Mouse (Mus musculus) urinary bladder, postnatal 25 days (tissue): ENCODE results near the gene Ccpg1os.
A peak's percentile ranks its signal among the peaks of the same experiment; 100 is the strongest.

ENCODE experiments used
- DNase-seq: peaks from one replicate; pipeline ENCODE4 v3.0.0; 2022; ENCODE audit warnings: low spot score

Ccpg1os gene

GRCm38 (mm10) chr9:72983066-72983465 is 2.1 kb downstream of the Ccpg1os start:
- DNase-seq: no peak

DNA sequence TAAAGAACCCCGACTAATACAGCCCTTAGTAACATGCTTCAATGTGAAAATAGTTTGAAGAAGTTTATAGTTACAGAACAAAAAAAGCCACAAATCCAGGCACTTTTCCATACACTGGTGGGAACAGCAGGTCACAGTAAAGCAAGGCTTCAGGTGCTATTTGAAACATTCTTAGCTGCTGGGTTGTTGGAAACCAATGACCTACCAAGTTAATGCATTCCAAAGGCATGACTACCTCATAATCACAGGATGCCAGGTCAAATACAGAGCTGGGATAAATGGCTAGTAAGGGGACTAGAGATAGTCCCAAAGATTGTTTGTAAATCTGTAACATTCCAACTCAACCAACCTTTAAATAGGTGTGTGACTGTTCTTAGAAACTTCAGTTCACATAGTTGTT is 9.9 kb downstream of the Ccpg1os start:
- DNase-seq: no peak

- DNase-seq: no peak
Observed at GRCm38 (mm10) chr9:72974734-72975133, 10.4 kb downstream of the Ccpg1os start.

- no peak for DNase-seq
Observed at GRCm38 (mm10) chr9:72972984-72973383, 12.2 kb downstream of the Ccpg1os start.

DNA sequence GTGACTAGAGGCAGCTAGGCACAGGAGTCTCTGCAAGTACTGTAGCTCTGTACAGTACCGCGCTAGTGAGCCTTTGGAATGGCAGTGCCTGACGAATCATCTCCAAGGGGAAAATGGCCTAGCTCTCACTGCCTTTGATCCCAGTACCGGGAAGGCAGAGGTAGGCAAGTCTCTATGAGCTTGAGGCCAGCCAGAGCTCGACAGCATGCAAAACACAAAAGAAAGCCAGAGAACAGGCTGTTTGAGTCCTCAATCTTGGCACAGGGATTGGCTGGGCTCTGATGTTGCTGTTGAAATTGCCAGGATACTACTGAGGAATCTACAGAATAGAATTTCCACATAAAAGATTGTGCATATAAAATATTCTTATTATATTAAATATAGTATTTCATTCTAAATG is 12.7 kb downstream of the Ccpg1os start:
- no peak for DNase-seq

DNA sequence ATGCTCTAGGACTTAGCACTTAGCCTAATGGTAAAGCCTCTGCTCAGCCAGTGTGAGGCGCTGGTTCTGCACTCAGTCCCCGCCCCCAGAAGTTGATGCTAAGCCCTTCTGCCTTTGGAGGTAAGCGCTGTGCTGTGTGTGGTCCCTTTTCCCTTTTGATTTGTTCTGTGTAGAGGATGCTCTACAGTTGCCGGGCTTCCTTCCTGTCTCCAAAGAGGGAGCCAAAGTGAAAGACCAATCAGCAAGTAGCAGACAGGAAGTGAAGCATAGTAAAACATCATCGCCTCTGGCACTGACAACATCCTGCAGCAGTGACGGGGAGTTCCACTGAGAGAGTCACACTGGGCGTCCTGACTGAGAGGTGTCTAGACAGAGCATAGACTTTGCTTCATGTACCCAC is 15.3 kb downstream of the Ccpg1os start:
- DNase-seq: no peak

GRCm38 (mm10) chr9:72968349-72969061 is 16.7 kb downstream of the Ccpg1os start:
- DNase-seq: no peak

- DNase-seq: no peak
Observed at GRCm38 (mm10) chr9:72961959-72962358, 23.2 kb downstream of the Ccpg1os start.

DNA sequence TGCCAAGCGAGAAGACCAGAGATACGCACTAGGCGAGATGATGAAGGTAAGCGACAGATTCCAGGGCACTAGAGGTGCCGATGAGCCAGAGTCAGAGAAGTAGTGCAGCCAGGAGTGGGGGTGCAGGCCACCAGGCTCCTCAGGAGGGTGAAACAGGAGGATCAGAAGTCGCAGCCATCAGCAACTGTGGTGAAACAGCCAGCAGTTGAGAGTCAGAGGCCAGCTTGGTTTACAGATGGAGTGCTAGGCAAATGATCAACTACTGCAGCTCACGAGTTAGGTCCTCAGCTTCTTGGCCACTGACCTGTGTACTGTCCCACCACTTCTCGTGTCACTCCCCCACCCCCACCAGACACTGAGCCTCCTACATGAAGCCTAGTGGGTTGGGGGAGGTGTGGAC is 23.8 kb downstream of the Ccpg1os start:
- no peak for DNase-seq

DNA sequence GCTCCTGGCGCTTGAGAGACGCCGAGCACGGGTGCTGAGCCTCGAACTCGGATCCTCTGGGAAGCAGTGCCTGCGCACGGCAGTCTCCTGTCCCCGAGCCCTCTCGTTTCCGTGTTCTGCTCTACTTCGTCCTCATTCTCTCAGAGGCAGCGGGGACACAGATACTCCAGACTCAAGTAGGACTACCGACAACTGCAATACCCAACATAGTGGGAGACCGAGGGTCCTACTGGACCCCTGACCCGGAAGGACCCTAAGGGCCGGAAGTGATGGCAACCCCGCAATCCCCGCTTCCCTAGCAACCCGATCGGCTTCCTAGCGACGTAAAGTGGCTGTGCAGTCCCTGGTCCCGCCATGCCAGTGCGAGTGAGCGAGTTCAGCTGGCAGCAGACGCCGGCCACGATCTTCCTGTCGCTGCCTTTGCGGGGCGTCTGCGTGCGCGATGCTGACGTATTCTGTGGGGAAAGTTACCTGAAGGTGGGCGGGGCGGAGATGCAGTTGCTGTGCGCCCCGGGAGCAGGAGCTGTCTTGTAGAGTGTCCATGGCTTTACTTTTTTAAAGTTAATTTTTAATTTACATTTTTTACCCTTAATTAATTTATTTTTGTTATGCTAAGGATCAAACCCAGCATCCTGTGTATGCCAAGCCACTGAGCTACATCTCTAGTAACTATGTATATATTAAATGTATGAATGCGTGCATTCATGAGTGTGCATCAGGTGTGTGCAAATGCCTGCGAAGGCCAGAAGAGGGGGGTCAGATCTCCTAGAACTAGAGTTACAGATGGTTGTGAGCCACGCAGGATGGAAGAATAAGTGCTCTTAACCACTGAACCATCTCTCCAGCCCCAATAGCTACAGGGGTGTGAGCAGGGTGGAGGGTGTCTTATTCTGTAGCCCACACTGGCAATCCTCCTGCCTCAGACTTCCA is 26.4 kb downstream of the Ccpg1os start, which contains the start of the genes Dyx1c1 and Gm44503:
Dyx1c1 (plus strand) TSS at position 265 of the 930 bp plus-strand sequence.
Gm44503 (plus strand) TSS at position 332 of the 930 bp plus-strand sequence.
- DNase-seq: peak; percentile 62

- DNase-seq: no peak
Observed at GRCm38 (mm10) chr9:72955546-72955945, 29.6 kb downstream of the Ccpg1os start.

DNA sequence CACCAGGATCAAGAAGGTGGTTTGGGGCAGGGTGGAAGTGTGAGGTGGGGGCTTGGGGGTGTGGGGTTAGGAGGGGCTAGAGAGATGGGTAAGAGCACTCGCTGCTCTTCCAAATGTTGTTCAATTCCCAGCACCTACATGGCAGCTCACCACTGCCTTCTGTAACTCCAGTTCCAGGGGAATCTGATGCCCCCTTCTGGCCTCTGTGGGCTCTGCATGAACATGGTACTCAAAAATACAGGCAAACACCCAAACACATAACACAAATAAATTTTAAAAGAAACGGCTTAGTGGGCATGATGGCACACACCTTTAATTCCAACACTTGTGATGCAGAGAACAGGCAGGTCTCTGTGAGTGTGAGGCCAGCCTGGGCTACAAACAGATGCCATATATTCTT is 30.4 kb downstream of the Ccpg1os start:
- no peak for DNase-seq

DNA sequence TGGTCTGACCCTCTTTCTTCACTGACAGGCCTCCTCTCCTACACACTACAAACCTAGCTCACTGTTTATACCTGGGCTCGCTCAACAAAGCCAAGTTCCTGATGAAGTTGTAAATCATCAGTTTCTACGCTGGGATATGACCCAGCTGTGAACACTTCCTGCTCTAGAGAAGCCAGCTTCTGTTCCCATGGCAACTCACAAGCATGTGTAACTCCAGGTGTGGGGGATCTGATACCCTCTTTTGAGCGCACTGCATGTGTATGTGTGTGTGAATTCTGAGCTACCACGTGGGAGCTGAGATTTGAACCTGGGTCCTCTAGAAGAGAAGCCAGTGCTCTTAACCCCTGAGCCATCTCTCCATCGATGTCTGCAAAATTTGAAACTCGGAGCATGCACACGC is 35.6 kb downstream of the Ccpg1os start:
- DNase-seq: no peak

- no peak for DNase-seq
Observed at GRCm38 (mm10) chr9:72947010-72947409, 38.2 kb downstream of the Ccpg1os start.

GRCm38 (mm10) chr9:72944286-72944685 is 40.9 kb downstream of the Ccpg1os start:
- DNase-seq: no peak

- DNase-seq: no peak
Observed at GRCm38 (mm10) chr9:72943424-72943823, 41.8 kb downstream of the Ccpg1os start.

DNA sequence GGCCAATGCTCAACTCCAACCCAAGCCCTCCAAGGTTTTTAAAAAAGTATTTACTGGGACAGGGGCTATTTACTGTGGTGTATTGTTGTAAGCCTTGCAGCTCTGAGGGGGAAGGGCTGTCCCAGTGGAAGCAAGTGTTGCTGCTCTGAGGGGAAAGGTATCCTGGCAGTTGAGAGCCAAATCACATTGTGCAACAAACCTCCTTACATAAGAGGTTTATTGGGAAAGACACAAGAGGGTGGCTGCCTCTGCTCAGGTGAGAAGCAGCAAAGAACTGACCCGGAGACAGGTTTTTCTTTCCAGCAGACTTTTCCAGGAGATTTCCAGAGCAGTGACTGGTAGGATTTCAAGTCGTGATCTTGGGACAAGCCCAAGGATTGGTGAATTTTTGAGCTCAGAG is 48.9 kb downstream of the Ccpg1os start:
- DNase-seq: no peak

DNA sequence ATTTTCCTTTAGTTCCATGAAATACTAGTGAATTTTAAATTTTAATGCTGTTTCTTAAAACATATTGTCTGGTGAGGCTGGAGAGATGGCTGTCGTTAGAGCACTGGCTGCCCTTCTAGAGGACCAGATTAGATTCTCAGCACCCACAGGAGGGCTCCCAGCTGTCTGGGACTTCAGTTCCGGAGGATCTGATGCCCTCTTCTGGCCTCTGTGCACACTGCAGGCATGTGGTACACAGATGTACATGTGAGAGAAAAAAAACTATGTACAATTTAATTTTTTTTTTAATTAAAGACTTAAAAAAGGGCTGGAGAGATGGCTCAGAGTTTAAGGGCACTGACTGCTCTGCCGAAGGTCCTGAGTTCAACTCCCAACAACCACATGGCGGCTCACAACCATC is 49.9 kb downstream of the Ccpg1os start:
- DNase-seq: no peak

DNA sequence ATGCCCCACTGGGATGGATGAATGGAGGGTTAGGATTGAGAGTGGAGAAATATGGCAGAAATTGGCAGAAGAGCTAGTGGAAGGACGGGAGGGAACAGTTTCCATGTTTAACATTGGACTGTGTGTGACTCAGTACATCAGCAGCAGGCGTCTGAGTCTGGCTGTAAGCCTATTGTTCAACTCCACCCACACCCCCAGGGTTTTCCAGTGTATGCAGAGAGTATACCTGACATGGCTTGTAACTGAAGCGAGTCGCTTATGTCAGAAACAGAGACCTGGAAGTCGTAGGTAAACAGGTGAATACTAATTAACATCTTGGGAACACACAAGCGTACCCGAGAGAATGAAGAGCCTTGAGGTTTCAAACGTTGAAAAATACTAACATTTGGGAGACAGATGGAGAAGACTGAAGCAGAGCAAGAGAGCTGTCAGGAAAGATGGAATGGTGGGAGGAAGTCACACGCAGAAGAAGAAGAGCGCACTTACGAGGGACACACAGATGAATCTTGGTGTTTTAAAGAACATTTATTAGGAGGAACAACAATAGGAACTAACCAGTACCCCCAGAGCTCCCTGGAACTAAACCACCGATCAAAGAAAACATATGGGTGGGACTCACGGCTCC is 53.9 kb downstream of the Ccpg1os start:
- no peak for DNase-seq
